Mouse (Mus musculus): ENCODE results near the gene Samd4.

- TF ChIP-seq CTCF (IDR thresholded peaks at IDR 0.05; ENCODE audit: low read depth, low read length) (no peak), POLR2A (IDR thresholded peaks at IDR 0.05; ENCODE audit: insufficient read depth, low read length) (no peak), EP300 (IDR thresholded peaks at IDR 0.05; ENCODE audit: insufficient read depth, low read depth, low read length) (no peak)
Observed at GRCm38 (mm10) chr14:47105174-47105557, 222.5 kb downstream of the Samd4 start.
